Mouse (Mus musculus): ENCODE measurements at regions not wholly inside any gene's neighbourhood (a gene's known extent, or its start where the extent isn't known, plus 50 kb on each side); places are given as distances from the start of the nearest gene placed in this dataset.

- WGBS: 95% methylated on average over 11 of the region's 11 CpGs
- Histone ChIP-seq H3K27me3 (ENCODE audit: control insufficient read depth, insufficient read depth, low read length) (no peaks in the 10 kb centered on the region), H3K4me1 (ENCODE audit: control insufficient read depth, insufficient read depth, low read length) (no peaks in the 10 kb centered on the region), H3K27ac (ENCODE audit: insufficient read depth, low read length) (no peak overlapping the region), H3K4me3 (replicated peaks; ENCODE audit: insufficient read depth, low read depth, low read length) (no peak overlapping the region)
- no peak for DNase-seq
- no peak for TF ChIP-seq CTCF (IDR thresholded peaks at IDR 0.05; ENCODE audit: borderline replicate concordance, insufficient read depth, low read depth, low read length)
- TF ChIP-seq POLR2A (IDR thresholded peaks at IDR 0.05; ENCODE audit: borderline replicate concordance, insufficient read depth, low read length): no peak
Observed at GRCm38 (mm10) chr16:76537871-76538270, 164.2 kb upstream of the Nrip1 start.

DNA sequence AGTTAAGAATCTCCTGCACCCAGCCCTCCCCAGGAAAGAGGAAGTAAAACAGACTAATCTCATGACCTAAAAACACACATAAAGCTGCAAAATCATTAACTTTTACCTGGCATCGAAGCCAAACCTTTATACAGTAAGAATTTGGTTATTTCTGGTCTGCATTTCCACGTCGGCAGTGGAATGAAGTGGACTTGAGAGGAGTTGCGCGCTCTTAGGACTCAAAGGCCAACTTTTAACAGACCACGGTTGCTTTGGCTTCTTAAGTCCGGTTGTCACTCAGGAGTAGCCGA, 159.2 kb upstream of the Nrip1 start:
- WGBS: 91% methylated on average over 8 of the region's 8 CpGs
- no peaks in the 10 kb centered on the region for H3K4me1 ChIP-seq (ENCODE audit: control insufficient read depth, insufficient read depth, low read length)
- no peak for DNase-seq
- no peak overlapping the region for H3K4me3 ChIP-seq (replicated peaks; ENCODE audit: insufficient read depth, low read depth, low read length)
- TF ChIP-seq POLR2A (IDR thresholded peaks at IDR 0.05; ENCODE audit: borderline replicate concordance, insufficient read depth, low read length) (no peak), CTCF (IDR thresholded peaks at IDR 0.05; ENCODE audit: borderline replicate concordance, insufficient read depth, low read depth, low read length) (no peak)
- H3K27me3 ChIP-seq (ENCODE audit: control insufficient read depth, insufficient read depth, low read length): no peaks in the 10 kb centered on the region
- no peak overlapping the region for H3K27ac ChIP-seq (ENCODE audit: insufficient read depth, low read length)

GRCm38 (mm10) chr16:76532142-76532927, 158.7 kb upstream of the Nrip1 start:
- DNase-seq: no peak
- H3K4me1 ChIP-seq (ENCODE audit: control insufficient read depth, insufficient read depth, low read length): no peaks in the 10 kb centered on the region
- 77% methylated on average over 19 of the region's 19 CpGs for WGBS
- no peak overlapping the region for H3K27ac ChIP-seq (ENCODE audit: insufficient read depth, low read length)
- H3K4me3 ChIP-seq (replicated peaks; ENCODE audit: insufficient read depth, low read depth, low read length): no peak overlapping the region
- TF ChIP-seq CTCF (IDR thresholded peaks at IDR 0.05; ENCODE audit: borderline replicate concordance, insufficient read depth, low read depth, low read length) (no peak), POLR2A (IDR thresholded peaks at IDR 0.05; ENCODE audit: borderline replicate concordance, insufficient read depth, low read length) (no peak)
- H3K27me3 ChIP-seq (ENCODE audit: control insufficient read depth, insufficient read depth, low read length): no peaks in the 10 kb centered on the region

DNA sequence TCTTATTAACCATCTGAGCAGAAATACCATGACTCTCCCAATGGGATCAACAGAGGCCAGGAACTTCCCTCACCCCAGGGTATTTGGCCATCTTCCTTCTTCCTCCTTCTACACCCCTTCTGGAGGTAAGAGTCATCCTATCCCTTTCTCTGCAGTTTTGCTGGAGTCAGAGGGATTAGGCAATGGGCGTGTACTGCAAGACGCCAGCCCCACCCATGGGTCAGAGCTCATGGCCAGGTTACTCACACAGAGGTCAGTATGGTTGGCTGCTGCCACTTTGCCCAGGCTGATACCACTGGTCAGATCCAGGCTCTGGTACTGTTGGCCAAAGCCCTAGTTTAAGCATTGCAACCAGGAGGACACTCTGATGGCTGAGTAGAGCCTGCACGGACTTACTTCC, 157.3 kb upstream of the Nrip1 start:
- 98% methylated on average over 3 of the region's 3 CpGs for WGBS
- TF ChIP-seq CTCF (IDR thresholded peaks at IDR 0.05; ENCODE audit: borderline replicate concordance, insufficient read depth, low read depth, low read length) (no peak), POLR2A (IDR thresholded peaks at IDR 0.05; ENCODE audit: borderline replicate concordance, insufficient read depth, low read length) (no peak)
- Histone ChIP-seq H3K27me3 (ENCODE audit: control insufficient read depth, insufficient read depth, low read length) (no peaks in the 10 kb centered on the region), H3K4me3 (replicated peaks; ENCODE audit: insufficient read depth, low read depth, low read length) (no peak overlapping the region), H3K27ac (ENCODE audit: insufficient read depth, low read length) (no peak overlapping the region), H3K4me1 (ENCODE audit: control insufficient read depth, insufficient read depth, low read length) (no peaks in the 10 kb centered on the region)
- DNase-seq: no peak

- no peaks in the 10 kb centered on the region for H3K4me1 ChIP-seq (ENCODE audit: control insufficient read depth, insufficient read depth, low read length)
- no peak overlapping the region for H3K4me3 ChIP-seq (replicated peaks; ENCODE audit: insufficient read depth, low read depth, low read length)
- no peak for DNase-seq
- no peak overlapping the region for H3K27ac ChIP-seq (ENCODE audit: insufficient read depth, low read length)
- TF ChIP-seq CTCF (IDR thresholded peaks at IDR 0.05; ENCODE audit: borderline replicate concordance, insufficient read depth, low read depth, low read length) (no peak), POLR2A (IDR thresholded peaks at IDR 0.05; ENCODE audit: borderline replicate concordance, insufficient read depth, low read length) (no peak)
- WGBS: 97% methylated on average over 4 of the region's 4 CpGs
- no peaks in the 10 kb centered on the region for H3K27me3 ChIP-seq (ENCODE audit: control insufficient read depth, insufficient read depth, low read length)
Observed at GRCm38 (mm10) chr16:76529613-76530012, 156.0 kb upstream of the Nrip1 start.

GRCm38 (mm10) chr16:76527106-76527949, 153.7 kb upstream of the Nrip1 start:
- WGBS: 88% methylated on average over 6 of the region's 6 CpGs
- no peak for DNase-seq
- Histone ChIP-seq H3K27ac (ENCODE audit: insufficient read depth, low read length) (no peak overlapping the region), H3K4me3 (replicated peaks; ENCODE audit: insufficient read depth, low read depth, low read length) (no peak overlapping the region), H3K27me3 (ENCODE audit: control insufficient read depth, insufficient read depth, low read length) (no peaks in the 10 kb centered on the region), H3K4me1 (ENCODE audit: control insufficient read depth, insufficient read depth, low read length) (no peaks in the 10 kb centered on the region)
- TF ChIP-seq CTCF (IDR thresholded peaks at IDR 0.05; ENCODE audit: borderline replicate concordance, insufficient read depth, low read depth, low read length) (no peak), POLR2A (IDR thresholded peaks at IDR 0.05; ENCODE audit: borderline replicate concordance, insufficient read depth, low read length) (no peak)

GRCm38 (mm10) chr16:76525563-76525962, 151.9 kb upstream of the Nrip1 start:
- no peaks in the 10 kb centered on the region for H3K27me3 ChIP-seq (ENCODE audit: control insufficient read depth, insufficient read depth, low read length)
- TF ChIP-seq CTCF (IDR thresholded peaks at IDR 0.05; ENCODE audit: borderline replicate concordance, insufficient read depth, low read depth, low read length) (no peak), POLR2A (IDR thresholded peaks at IDR 0.05; ENCODE audit: borderline replicate concordance, insufficient read depth, low read length) (no peak)
- WGBS: 83% methylated on average over 5 of the region's 5 CpGs

GRCm38 (mm10) chr16:76524921-76525320, 151.3 kb upstream of the Nrip1 start:
- no peak overlapping the region for H3K27ac ChIP-seq (ENCODE audit: insufficient read depth, low read length)
- no peak for TF ChIP-seq POLR2A (IDR thresholded peaks at IDR 0.05; ENCODE audit: borderline replicate concordance, insufficient read depth, low read length)
- TF ChIP-seq CTCF (IDR thresholded peaks at IDR 0.05; ENCODE audit: borderline replicate concordance, insufficient read depth, low read depth, low read length): no peak
- no peak overlapping the region for H3K4me3 ChIP-seq (replicated peaks; ENCODE audit: insufficient read depth, low read depth, low read length)
- WGBS: 70% methylated on average over 4 of the region's 4 CpGs
- DNase-seq: no peak
- H3K4me1 ChIP-seq (ENCODE audit: control insufficient read depth, insufficient read depth, low read length): no peaks in the 10 kb centered on the region
- no peaks in the 10 kb centered on the region for H3K27me3 ChIP-seq (ENCODE audit: control insufficient read depth, insufficient read depth, low read length)

More at GRCm38 (mm10) chr16:76525563-76525962, 151.9 kb upstream of the Nrip1 start:
- no peak overlapping the region for H3K27ac ChIP-seq (ENCODE audit: insufficient read depth, low read length)
- H3K4me1 ChIP-seq (ENCODE audit: control insufficient read depth, insufficient read depth, low read length): no peaks in the 10 kb centered on the region
- no peak for DNase-seq
- no peak overlapping the region for H3K4me3 ChIP-seq (replicated peaks; ENCODE audit: insufficient read depth, low read depth, low read length)

Measured in cerebellum, adult 2 months (tissue).